Mouse (Mus musculus): ENCODE results near the gene Dnajc6. TPM values are rescaled to one million over a fixed set of nuclear protein-coding genes. Genes with fewer than 3 reads are reported as not detected.

Gene Dnajc6
- total and polyA plus RNA-seq, 3 experiments = 15.0 to 20.2 TPM; not detected in 1

DNA sequence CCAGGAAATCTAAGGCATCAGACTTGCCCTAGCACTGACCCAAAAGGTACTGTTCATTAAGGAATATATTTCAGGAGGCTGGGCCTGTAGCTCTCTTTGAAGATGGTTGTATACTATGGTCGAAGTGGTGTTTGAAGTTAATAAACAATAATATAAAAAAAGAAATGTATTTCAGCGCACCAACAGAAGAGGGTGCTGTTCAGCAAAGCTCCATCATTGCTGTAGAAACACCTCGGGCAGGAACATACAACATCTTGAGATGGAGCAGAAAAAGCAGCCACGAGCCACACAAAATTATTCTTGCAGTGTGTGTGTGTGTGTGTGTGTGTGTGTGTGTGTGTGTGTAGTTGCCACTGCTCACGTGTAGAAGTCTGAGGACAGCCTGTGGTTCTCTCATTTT is 25.9 kb upstream of the Dnajc6 start (continued):
- TF ChIP-seq ZC3H11A (IDR thresholded peaks at IDR 0.05; ENCODE audit: low read depth, low read length) = peak; percentile 64
- peak; percentile 38 to 76 (median 51) for TF ChIP-seq CTCF (IDR thresholded peaks at IDR 0.05 in 2 of 3, conservative IDR thresholded peaks at IDR 0.05 in 1 of 3; ENCODE audit: control insufficient read depth in 1 of 3, insufficient read depth in 1 of 3, low read depth in 2 of 3, low read length in 3 of 3, poor library complexity in 1 of 3, severe bottlenecking in 1 of 3)
- no peak for TF ChIP-seq KAT2A (conservative IDR thresholded peaks at IDR 0.05; ENCODE audit: low read depth, low read length)
- TF ChIP-seq CHD1 (IDR thresholded peaks at IDR 0.05; ENCODE audit: low read depth, low read length) = no peak
- TF ChIP-seq MYC (IDR thresholded peaks at IDR 0.05; ENCODE audit: low read depth, low read length) = no peak
- no peak for TF ChIP-seq NELFE (IDR thresholded peaks at IDR 0.05; ENCODE audit: low read depth, low read length)
- TF ChIP-seq GABPA (IDR thresholded peaks at IDR 0.05; ENCODE audit: low read depth, low read length) = no peak
- no peak for TF ChIP-seq NRF1 (IDR thresholded peaks at IDR 0.05; ENCODE audit: insufficient read depth, low read depth, low read length, poor library complexity, severe bottlenecking)
- no peak for TF ChIP-seq ZKSCAN1 (IDR thresholded peaks at IDR 0.05; ENCODE audit: low read depth, low read length)
- TF ChIP-seq MAFK (IDR thresholded peaks at IDR 0.05; ENCODE audit: borderline replicate concordance, low read depth, low read length) = no peak

DNA sequence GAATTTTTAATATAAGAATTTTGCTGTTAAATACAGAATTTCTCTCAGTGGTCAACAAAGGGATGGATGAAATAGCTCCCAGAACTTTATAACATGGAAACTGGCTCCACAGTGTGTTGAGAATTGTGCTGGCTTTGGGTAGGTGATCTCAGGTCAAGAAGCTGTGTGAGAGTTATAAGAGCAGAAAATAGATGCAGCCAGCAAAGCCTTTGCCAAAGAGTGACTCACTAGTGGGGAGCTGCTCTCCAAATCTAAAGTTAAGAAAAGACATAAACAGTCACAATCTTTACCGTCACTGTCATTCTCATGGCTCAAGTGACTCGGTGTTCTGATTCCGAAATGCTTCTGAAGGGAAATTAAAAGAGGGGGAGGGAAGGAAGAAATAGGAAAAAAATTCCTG is 23.7 kb upstream of the Dnajc6 start:
- TF ChIP-seq MYC (IDR thresholded peaks at IDR 0.05; ENCODE audit: low read depth, low read length) (no peak), GABPA (IDR thresholded peaks at IDR 0.05; ENCODE audit: low read depth, low read length) (no peak), CHD1 (IDR thresholded peaks at IDR 0.05; ENCODE audit: low read depth, low read length) (no peak), GATA1 (IDR thresholded peaks at IDR 0.05; ENCODE audit: low read depth, low read length) (no peak), KAT2A (conservative IDR thresholded peaks at IDR 0.05; ENCODE audit: low read depth, low read length) (no peak), SMC3 (IDR thresholded peaks at IDR 0.05; ENCODE audit: low read depth, low read length) (no peak), MEF2A (IDR thresholded peaks at IDR 0.05; ENCODE audit: extremely low read depth, insufficient replicate concordance, low read depth, low read length, poor library complexity, severe bottlenecking) (no peak), UBTF (IDR thresholded peaks at IDR 0.05; ENCODE audit: borderline replicate concordance, insufficient read depth, low read depth, low read length) (no peak), HCFC1 (IDR thresholded peaks at IDR 0.05; ENCODE audit: low read depth, low read length) (no peak), E2F4 (IDR thresholded peaks at IDR 0.05; ENCODE audit: borderline replicate concordance, low read depth, low read length) (no peak), TCF12 (IDR thresholded peaks at IDR 0.05; ENCODE audit: low read depth, low read length) (no peak), CHD2 (IDR thresholded peaks at IDR 0.05; ENCODE audit: low read length) (no peak), USF1 (IDR thresholded peaks at IDR 0.05; ENCODE audit: low read depth, low read length) (no peak)
- no peaks in the 10 kb centered on the region for H3K4me1 ChIP-seq (ENCODE audit: control insufficient read depth in 1 of 2, insufficient read depth in 2 of 2, low read length in 2 of 2)
- H3K27me3 ChIP-seq (ENCODE audit: control insufficient read depth in 1 of 2, insufficient read depth in 2 of 2, low read length in 2 of 2) = no peaks in the 10 kb centered on the region
- H3K79me2 ChIP-seq (ENCODE audit: control insufficient read depth, insufficient read depth, low read length, poor library complexity) = no peaks in the 10 kb centered on the region
- no peaks in the 10 kb centered on the region for H3K9me3 ChIP-seq (replicated peaks; ENCODE audit: insufficient read depth, low read length)
- no peak overlapping the region for H3K27ac ChIP-seq (ENCODE audit: control insufficient read depth, low read depth, low read length)
- H3K9ac ChIP-seq (ENCODE audit: control insufficient read depth, low read depth, low read length, poor library complexity, severe bottlenecking) = no peak overlapping the region
- H3K4me3 ChIP-seq (ENCODE audit: control insufficient read depth in 1 of 2, insufficient read depth in 1 of 2, low read depth in 2 of 2, low read length in 2 of 2) = no peak overlapping the region
- no peaks in the 10 kb centered on the region for H3K36me3 ChIP-seq (ENCODE audit: control insufficient read depth in 1 of 2, insufficient read depth in 2 of 2, low read length in 2 of 2)
- DNase-seq (ENCODE audit: low read depth, low spot score) = no peak
